Mouse (Mus musculus) CH12.LX (cell line): ENCODE measurements around the gene Vsig8. TPM values are rescaled to one million over a fixed set of nuclear protein-coding genes. Genes with fewer than 3 reads are reported as not detected.

ENCODE experiments used
- DNase-seq: peaks from one replicate; pipeline ENCODE4 v3.0.0-alpha.2; 2013; ENCODE audit errors: extremely low read depth
- H3K27ac ChIP-seq: 2 replicates; pipeline ENCODE4 v1.5.1; 2012; ENCODE audit warnings: low read depth, mild to moderate bottlenecking, control low read depth, moderate library complexity; ENCODE audit not compliant: insufficient read depth
- H3K27me3 ChIP-seq: replicated peaks from 2 replicates; pipeline ENCODE3; 2012; ENCODE audit warnings: inconsistent platforms
- H3K36me3 ChIP-seq, 2 experiments: replicated peaks in 1 of 2; 2 replicates each; pipeline versions ENCODE3 to v1.6.1; 2012; ENCODE audit warnings: inconsistent platforms in 1 of 2, low read length in 1 of 2, mild to moderate bottlenecking in 1 of 2, mixed read lengths in 1 of 2, moderate library complexity in 1 of 2; ENCODE audit not compliant: control insufficient read depth in 1 of 2, insufficient read depth in 1 of 2
- H3K4me1 ChIP-seq, 2 experiments: 2 replicates each; pipeline ENCODE4 v1.6.1; 2012; ENCODE audit warnings: inconsistent platforms in 1 of 2, moderate library complexity in 1 of 2; ENCODE audit not compliant: insufficient read depth in 2 of 2, control insufficient read depth in 1 of 2
- H3K4me2 ChIP-seq: 2 replicates; pipeline ENCODE4 v1.6.1; 2012; ENCODE audit warnings: low read depth, mild to moderate bottlenecking, control low read depth; ENCODE audit not compliant: poor library complexity, insufficient read depth, severe bottlenecking
- H3K4me3 ChIP-seq, 3 experiments: fragments of 150-350 bp in 1 of 3; sonication (generic) in 1 of 3; replicated peaks in 1 of 3; 2 replicates each; pipeline versions ENCODE3 to v1.5.1; 2011 to 2012; ENCODE audit warnings: low read depth in 2 of 3, low read length in 2 of 3, mild to moderate bottlenecking in 2 of 3, moderate library complexity in 2 of 3, control low read depth in 1 of 3, improper control_type of control experiment in 1 of 3, inconsistent platforms in 1 of 3, mixed read lengths in 1 of 3; ENCODE audit not compliant: poor library complexity in 1 of 3
- H3K79me2 ChIP-seq: replicated peaks from 2 replicates; pipeline ENCODE4 v1.6.1; 2012; ENCODE audit warnings: mild to moderate bottlenecking, moderate library complexity; ENCODE audit not compliant: control insufficient read depth, poor library complexity, insufficient read depth, severe bottlenecking; ENCODE audit errors: extremely low read depth
- H3K9ac ChIP-seq: 2 replicates; pipeline ENCODE4 v1.6.1; 2012; ENCODE audit warnings: low read depth, mild to moderate bottlenecking, control low read depth, moderate library complexity; ENCODE audit not compliant: insufficient read depth
- H3K9me3 ChIP-seq: replicated peaks from 2 replicates; pipeline ENCODE3; 2012; ENCODE audit warnings: low read length, inconsistent platforms, mixed read lengths
- ETS1 ChIP-seq: conservative IDR thresholded peaks from 2 replicates; pipeline ENCODE4 v1.6.1; 2012; ENCODE audit warnings: low read depth, mild to moderate bottlenecking, inconsistent platforms, low read length, improper control_type of control experiment, moderate library complexity
- HCFC1 ChIP-seq: IDR thresholded peaks from 2 replicates; pipeline ENCODE4 v1.6.1; 2012; ENCODE audit warnings: low read depth, mild to moderate bottlenecking, inconsistent platforms, low read length, improper control_type of control experiment
- IRF4 ChIP-seq: IDR thresholded peaks from 2 replicates; pipeline ENCODE4 v1.6.1; 2014; ENCODE audit warnings: low read depth, mild to moderate bottlenecking, inconsistent platforms, low read length, improper control_type of control experiment
- JUND ChIP-seq: conservative IDR thresholded peaks from 2 replicates; pipeline ENCODE4 v1.6.1; 2011; ENCODE audit warnings: low read depth, low read length, improper control_type of control experiment
- KAT2A ChIP-seq: IDR thresholded peaks from 2 replicates; pipeline ENCODE4 v1.6.1; 2012; ENCODE audit warnings: low read length, improper control_type of control experiment, inconsistent platforms; ENCODE audit not compliant: insufficient replicate concordance
- MEF2A ChIP-seq: IDR thresholded peaks from 2 replicates; pipeline ENCODE4 v1.6.1; 2014; ENCODE audit warnings: low read depth, mild to moderate bottlenecking, inconsistent platforms, low read length, improper control_type of control experiment, borderline replicate concordance
- NRF1 ChIP-seq: IDR thresholded peaks from 2 replicates; pipeline ENCODE4 v1.6.1; 2014; ENCODE audit warnings: low read depth, mild to moderate bottlenecking, inconsistent platforms, low read length, improper control_type of control experiment, moderate library complexity
- POLR2A ChIP-seq: IDR thresholded peaks from 2 replicates; pipeline ENCODE4 v1.6.1; 2011; ENCODE audit warnings: low read depth, mild to moderate bottlenecking, improper control_type of control experiment, low read length
- POLR2AphosphoS2 ChIP-seq: IDR thresholded peaks from 2 replicates; pipeline ENCODE4 v1.6.1; 2011; ENCODE audit warnings: low read depth, low read length, improper control_type of control experiment
- RAD21 ChIP-seq: IDR thresholded peaks from 2 replicates; pipeline ENCODE4 v1.6.1; 2011; ENCODE audit warnings: low read depth, mild to moderate bottlenecking, low read length, improper control_type of control experiment, moderate library complexity
- SIN3A ChIP-seq: IDR thresholded peaks from 2 replicates; pipeline ENCODE4 v1.6.1; 2012; ENCODE audit warnings: low read length, improper control_type of control experiment, inconsistent platforms
- SMC3 ChIP-seq: IDR thresholded peaks from 2 replicates; pipeline ENCODE4 v1.6.1; 2011; ENCODE audit warnings: low read depth, low read length, improper control_type of control experiment
- UBTF ChIP-seq: IDR thresholded peaks from 2 replicates; pipeline ENCODE4 v1.6.1; 2012; ENCODE audit warnings: low read depth, mild to moderate bottlenecking, inconsistent platforms, low read length, improper control_type of control experiment, moderate library complexity
- USF1 ChIP-seq: IDR thresholded peaks from 2 replicates; pipeline ENCODE4 v1.6.1; 2014; ENCODE audit warnings: low read depth, mild to moderate bottlenecking, inconsistent platforms, low read length, improper control_type of control experiment
- USF2 ChIP-seq: conservative IDR thresholded peaks from 2 replicates; pipeline ENCODE4 v1.6.1; 2011; ENCODE audit warnings: low read depth, low read length, improper control_type of control experiment
- ZKSCAN1 ChIP-seq: IDR thresholded peaks from 2 replicates; pipeline ENCODE4 v1.6.1; 2012; ENCODE audit warnings: low read depth, inconsistent platforms, low read length, improper control_type of control experiment, borderline replicate concordance
- dilution Hi-C: fragments of 300-500 bp; cut with MboI; formaldehyde crosslinking; loops from 2 replicates; pipeline ENCODE4 v1.14.3; 2020; ENCODE audit warnings: low sequenced_read_pairs; ENCODE audit not compliant: extremely low pct_unique_long_range_greater_than_20kb, extremely low pct_ligation_motif_present
- in situ Hi-C: fragments of 300-500 bp; cut with MboI; formaldehyde crosslinking; loops from 3 replicates; pipeline ENCODE4 v1.14.3; 2019; ENCODE audit warnings: low sequenced_read_pairs, low pct_ligation_motif_present, low pct_unique_long_range_greater_than_20kb, mixed read lengths
- polyA plus RNA-seq: library from polyadenylated mRNA; unstranded; fragments of >175 nt; gene quantifications from 2 replicates; pipeline ENCODE4 v1.2.1, GENCODE M21; 2012; ENCODE audit warnings: low read depth; ENCODE audit not compliant: insufficient read length
- total RNA-seq, 2 experiments: library from RNA; depleted of rRNA; stranded (reverse); fragments of 300-350 nt in 1 of 2; fragments of >200 nt in 1 of 2; gene quantifications; 2 replicates each; pipeline ENCODE4 v1.2.3; 2012 to 2014

Gene Vsig8
- total and polyA plus RNA-seq, 3 experiments = 0.17 to 0.29 TPM; not detected in 1

GRCm38 (mm10) chr1:172582436-172582835 lies 26.7 kb downstream of the Vsig8 start (continued):
- TF ChIP-seq IRF4 = no peak

- Histone ChIP-seq H3K4me3 (no peak overlapping the region), H3K36me3 (no peaks in the 10 kb centered on the region), H3K9me3 (no peaks in the 10 kb centered on the region), H3K27ac (no peak overlapping the region), H3K4me2 (no peak overlapping the region), H3K4me1 (peaks cover 0 to 10% of the 10 kb centered on the region in 2 experiments; a peak in 1 of 4 replicates), H3K27me3 (no peaks in the 10 kb centered on the region), H3K79me2 (no peaks in the 10 kb centered on the region), H3K9ac (no peak overlapping the region)
- TF ChIP-seq MEF2A = no peak
- no peak for TF ChIP-seq UBTF
- TF ChIP-seq USF1 = no peak
- TF ChIP-seq KAT2A = no peak
- no peak for TF ChIP-seq HCFC1
- no peak for TF ChIP-seq SMC3
- dilution Hi-C loops (no loop called here), in situ Hi-C loops (no loop called here)
- no peak for DNase-seq
Observed at GRCm38 (mm10) chr1:172584271-172584670, 28.5 kb downstream of the Vsig8 start.

- H3K36me3 ChIP-seq = no peaks in the 10 kb centered on the region
- no peak for DNase-seq
- dilution Hi-C loops = no loop called here
- no peaks in the 10 kb centered on the region for H3K9me3 ChIP-seq
- in situ Hi-C loops = loop anchor here (5.0 kb wide), 1 partner anchor 33 kb away; no protein-coding TSS in a partner anchor
- no peak for TF ChIP-seq USF2
- no peak for TF ChIP-seq POLR2AphosphoS2
- TF ChIP-seq UBTF = no peak
- no peak for TF ChIP-seq ZKSCAN1
- TF ChIP-seq ETS1 = no peak
- TF ChIP-seq POLR2A = no peak
- TF ChIP-seq RAD21 = no peak
- no peak for TF ChIP-seq NRF1
- TF ChIP-seq JUND = no peak
- no peak for TF ChIP-seq USF1
- no peak for TF ChIP-seq IRF4
- TF ChIP-seq SIN3A = no peak
- H3K27me3 ChIP-seq = no peaks in the 10 kb centered on the region
- H3K9ac ChIP-seq = no peak overlapping the region
- peaks cover 0 to 12% of the 10 kb centered on the region in 2 experiments; a peak in 2 of 4 replicates for H3K4me1 ChIP-seq
- no peaks in the 10 kb centered on the region for H3K79me2 ChIP-seq
- H3K4me2 ChIP-seq = no peak overlapping the region
- H3K4me3 ChIP-seq = no peak overlapping the region
- no peak overlapping the region for H3K27ac ChIP-seq
Observed at GRCm38 (mm10) chr1:172585026-172585425, 29.3 kb downstream of the Vsig8 start.
